ENCODE assay signal across 10 mouse cellular contexts in the genomic region with DNA sequence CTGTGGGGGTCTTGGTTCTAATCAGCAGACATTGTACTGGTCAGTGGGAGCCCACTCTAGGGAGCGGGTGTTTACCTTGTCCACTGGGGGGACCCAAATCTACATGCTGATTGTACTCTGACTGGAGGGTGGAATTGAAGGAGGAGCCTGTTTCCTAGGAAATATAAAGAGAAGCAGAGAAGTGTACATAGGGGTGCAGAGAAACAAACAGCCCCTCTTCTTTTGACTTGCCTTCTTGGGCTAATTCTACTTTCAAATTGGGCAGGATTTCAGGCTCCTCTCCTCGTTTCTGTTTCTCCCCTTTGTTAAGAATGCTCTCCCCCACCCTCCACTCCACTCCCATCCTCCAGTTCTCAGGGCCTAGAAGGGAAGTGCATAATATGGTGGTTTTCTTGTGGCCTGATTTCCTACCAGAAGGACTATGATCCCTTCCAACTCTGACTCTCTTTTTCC.
DNase-seq lines count a peak whose midpoint lies in the region; ATAC-seq and TF ChIP-seq lines count a peak whose summit lies in the region.
"Had no signal": no experiment of that assay in that cellular context is flagged by ENCODE, and none has a peak within 500 bp of the region (broad histone marks: within the 10 kb centered on the region; RNA-seq: fewer than 3 reads in every experiment).

No protein-coding gene starts in this region.

- no peaks in the 10 kb centered on the region for H3K36me3 ChIP-seq in lung, embryonic 14.5 days (ENCODE audit: insufficient read depth)
- no peaks in the 10 kb centered on the region for H3K36me3 ChIP-seq in hindbrain, embryonic 15.5 days
- H3K36me3 ChIP-seq in neural tube, embryonic 14.5 days (ENCODE audit: control insufficient read depth, insufficient read depth, low read length): no peaks in the 10 kb centered on the region
- H3K36me3 ChIP-seq: heart, embryonic 15.5 days; stomach, embryonic 15.5 days had no signal

- no peaks in the 10 kb centered on the region for H3K4me1 ChIP-seq in lung, embryonic 14.5 days (ENCODE audit: insufficient read depth)
- H3K4me1 ChIP-seq in hindbrain, embryonic 15.5 days (replicated peaks): peaks cover 6% of the 10 kb centered on the region; the same call in 1 of the 2 replicates
- no peaks in the 10 kb centered on the region for H3K4me1 ChIP-seq in neural tube, embryonic 14.5 days (ENCODE audit: control insufficient read depth, insufficient read depth, low read length)
- H3K4me1 ChIP-seq: heart, embryonic 15.5 days had no signal

- no peak overlapping the region for H3K27ac ChIP-seq in lung, embryonic 14.5 days (ENCODE audit: low read depth)
- no peak overlapping the region; the same call in 1 of the 2 replicates for H3K27ac ChIP-seq in hindbrain, embryonic 15.5 days (replicated peaks)
- H3K27ac ChIP-seq in neural tube, embryonic 14.5 days (ENCODE audit: low read depth, low read length): no peak overlapping the region
- H3K27ac ChIP-seq: heart, embryonic 15.5 days; stomach, embryonic 15.5 days had no signal

- no peaks in the 10 kb centered on the region for H3K27me3 ChIP-seq in lung, embryonic 14.5 days (ENCODE audit: insufficient read depth, low read length)
- no peaks in the 10 kb centered on the region for H3K27me3 ChIP-seq in hindbrain, embryonic 15.5 days
- H3K27me3 ChIP-seq in neural tube, embryonic 14.5 days (ENCODE audit: control insufficient read depth, insufficient read depth, low read length): no peaks in the 10 kb centered on the region
- H3K27me3 ChIP-seq: heart, embryonic 15.5 days; stomach, embryonic 15.5 days had no signal

- ATAC-seq in lung, embryonic 14.5 days (ENCODE audit: insufficient read depth): peak; percentile 47; the same call in 1 of the 2 replicates
- peak; percentile 80 for ATAC-seq in hindbrain, embryonic 15.5 days (ENCODE audit: low FRiP score, low read depth)
- ATAC-seq in neural tube, embryonic 14.5 days (ENCODE audit: low read depth): peak; percentile 81

- H3K9ac ChIP-seq in lung, embryonic 14.5 days: no peak overlapping the region
- H3K9ac ChIP-seq in hindbrain, embryonic 15.5 days: no peak overlapping the region
- H3K9ac ChIP-seq in neural tube, embryonic 14.5 days (replicated peaks; ENCODE audit: low read depth, low read length): no peak overlapping the region
- H3K9ac ChIP-seq: heart, embryonic 15.5 days; stomach, embryonic 15.5 days had no signal

- no peak overlapping the region for H3K4me2 ChIP-seq in lung, embryonic 14.5 days
- no peak overlapping the region for H3K4me2 ChIP-seq in hindbrain, embryonic 15.5 days
- no peak overlapping the region for H3K4me2 ChIP-seq in neural tube, embryonic 14.5 days (ENCODE audit: low read depth, low read length)
- H3K4me2 ChIP-seq: heart, embryonic 15.5 days; stomach, embryonic 15.5 days had no signal

- peak; percentile 42 for TF ChIP-seq CTCF in lung, embryonic 14.5 days (IDR thresholded peaks at IDR 0.05; ENCODE audit: low read depth)

- peak; percentile 15 to 24 for DNase-seq in cerebellum, postnatal 10 days
- no peak for DNase-seq in cerebellum, postnatal 4 days (ENCODE audit: low spot score in 2 of 2)
- no peak for DNase-seq in lung, embryonic 14.5 days
- no peak for DNase-seq in lung, postnatal 36 days
- DNase-seq in urinary bladder, postnatal 14 days (ENCODE audit: low spot score): no peak
- DNase-seq in kidney, postnatal 10 days: no peak

- H3K9me3 ChIP-seq in lung, embryonic 14.5 days (ENCODE audit: low read depth, low read length): no peaks in the 10 kb centered on the region
- H3K9me3 ChIP-seq in hindbrain, embryonic 15.5 days: no peaks in the 10 kb centered on the region
- H3K9me3 ChIP-seq in neural tube, embryonic 14.5 days (ENCODE audit: control insufficient read depth, low read length): no peaks in the 10 kb centered on the region
- H3K9me3 ChIP-seq: heart, embryonic 15.5 days; stomach, embryonic 15.5 days had no signal

- H3K4me3 ChIP-seq in lung, embryonic 14.5 days (ENCODE audit: low read depth, low read length): no peak overlapping the region
- no peak overlapping the region for H3K4me3 ChIP-seq in hindbrain, embryonic 15.5 days
- H3K4me3 ChIP-seq in neural tube, embryonic 14.5 days (ENCODE audit: low read depth, low read length): no peak overlapping the region
- H3K4me3 ChIP-seq: heart, embryonic 15.5 days; stomach, embryonic 15.5 days had no signal

- 46% methylated on average over 2 of the region's 2 CpGs for WGBS in lung, embryonic 14.5 days
- WGBS in hindbrain, embryonic 15.5 days: 29% methylated on average over 2 of the region's 2 CpGs
- WGBS in neural tube, embryonic 14.5 days: 12% methylated on average over 2 of the region's 2 CpGs

Comparison
In these comparisons a context has a peak if more than half of its experiments do, and no peak if none do; other contexts are left out.
1. DNase-seq: peak in cerebellum, postnatal 10 days (2 of 2); none in cerebellum, postnatal 4 days (0 of 2), lung, embryonic 14.5 days (single experiment), lung, postnatal 36 days (single experiment), urinary bladder, postnatal 14 days (single experiment) and kidney, postnatal 10 days (single experiment).
2. Peak in every context shown above with its lines, with median percentiles within 50 percentile points of each other: ATAC-seq.